Mouse (Mus musculus): ENCODE measurements around the gene Dhrs1.

Dhrs1 gene

GRCm38 (mm10) chr14:55721700-55722437 is 23.6 kb downstream of the Dhrs1 start, which contains the start of gene Rabggta:
Rabggta (minus strand) TSS chr14:55722263.
- under 1% methylated on average over 50 of the region's 50 CpGs for WGBS

DNA sequence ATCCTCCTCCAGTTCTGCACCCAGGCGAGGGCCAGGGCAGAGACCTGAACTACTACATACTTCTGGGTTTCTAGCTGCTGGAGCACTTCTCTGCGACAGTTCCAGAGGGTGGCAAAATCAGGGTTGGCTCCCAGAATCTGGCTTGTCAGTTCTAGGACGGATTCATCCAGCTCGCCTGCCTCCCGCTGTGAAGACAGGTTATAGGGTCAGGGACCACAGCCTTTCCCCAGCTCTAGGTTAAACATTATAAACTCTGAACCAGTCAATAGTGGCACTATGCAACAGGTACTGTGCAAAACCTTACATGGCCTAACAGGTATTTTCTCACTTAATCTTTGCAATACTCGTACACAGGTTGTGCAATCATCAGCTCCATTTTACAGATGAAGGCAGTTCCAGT is 24.4 kb downstream of the Dhrs1 start:
- 78% methylated on average over 6 of the region's 6 CpGs for WGBS

- 91% methylated on average over 12 of the region's 12 CpGs for WGBS
Observed at GRCm38 (mm10) chr14:55720666-55721065, 24.8 kb downstream of the Dhrs1 start.

- WGBS, result 78% methylated on average over 6 of the region's 6 CpGs
Observed at GRCm38 (mm10) chr14:55719737-55720136, 25.8 kb downstream of the Dhrs1 start.

DNA sequence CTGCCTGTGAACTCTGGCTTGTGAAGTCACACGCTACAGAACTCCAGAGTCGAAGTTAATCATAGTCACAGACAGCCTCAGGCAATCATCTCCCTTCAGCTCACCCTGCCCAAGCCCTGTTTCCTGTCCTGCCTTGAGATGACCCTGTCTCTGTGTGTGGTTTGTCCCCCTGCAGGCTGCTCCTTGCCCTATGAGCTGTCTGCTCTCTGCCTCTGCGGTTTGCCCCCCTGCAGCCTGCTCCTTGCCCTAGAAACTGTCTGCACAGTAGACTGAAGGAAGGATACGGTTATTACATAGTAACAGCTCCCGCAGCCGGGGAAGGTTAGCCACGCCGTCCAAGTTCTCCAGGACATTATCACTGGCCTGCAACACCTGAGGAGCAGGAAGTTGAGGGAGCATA is 28.6 kb downstream of the Dhrs1 start:
- 81% methylated on average over 8 of the region's 8 CpGs for WGBS

GRCm38 (mm10) chr14:55716271-55716670 is 29.2 kb downstream of the Dhrs1 start:
- WGBS, result 97% methylated on average over 6 of the region's 6 CpGs

GRCm38 (mm10) chr14:55714893-55715292 is 30.6 kb downstream of the Dhrs1 start:
- 51% methylated on average over 6 of the region's 6 CpGs for WGBS

DNA sequence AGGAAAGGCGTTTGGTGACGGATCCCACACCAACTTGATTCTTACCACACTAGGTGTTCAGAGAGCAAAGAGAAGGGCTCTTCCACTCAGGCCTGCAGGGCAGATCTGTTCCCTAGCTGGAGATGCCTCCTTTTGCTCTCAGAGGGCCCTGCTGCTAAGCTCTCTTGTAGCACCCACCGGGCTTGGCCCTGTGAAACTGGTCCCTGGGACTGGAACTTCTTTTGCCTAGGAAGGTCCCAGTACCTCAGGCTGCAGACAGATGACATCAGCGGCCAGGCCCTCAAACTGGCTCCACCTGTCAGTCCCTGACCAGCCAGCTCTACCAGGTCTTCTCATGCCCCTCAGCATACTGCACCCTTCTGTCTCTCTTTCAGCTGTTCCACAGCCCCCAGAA is 31.8 kb downstream of the Dhrs1 start, which contains the start of gene Tgm1:
Gene Tgm1 (minus strand): TSS at position 198 of the 394 bp plus-strand sequence.
- 48% methylated on average over 4 of the region's 4 CpGs for WGBS

DNA sequence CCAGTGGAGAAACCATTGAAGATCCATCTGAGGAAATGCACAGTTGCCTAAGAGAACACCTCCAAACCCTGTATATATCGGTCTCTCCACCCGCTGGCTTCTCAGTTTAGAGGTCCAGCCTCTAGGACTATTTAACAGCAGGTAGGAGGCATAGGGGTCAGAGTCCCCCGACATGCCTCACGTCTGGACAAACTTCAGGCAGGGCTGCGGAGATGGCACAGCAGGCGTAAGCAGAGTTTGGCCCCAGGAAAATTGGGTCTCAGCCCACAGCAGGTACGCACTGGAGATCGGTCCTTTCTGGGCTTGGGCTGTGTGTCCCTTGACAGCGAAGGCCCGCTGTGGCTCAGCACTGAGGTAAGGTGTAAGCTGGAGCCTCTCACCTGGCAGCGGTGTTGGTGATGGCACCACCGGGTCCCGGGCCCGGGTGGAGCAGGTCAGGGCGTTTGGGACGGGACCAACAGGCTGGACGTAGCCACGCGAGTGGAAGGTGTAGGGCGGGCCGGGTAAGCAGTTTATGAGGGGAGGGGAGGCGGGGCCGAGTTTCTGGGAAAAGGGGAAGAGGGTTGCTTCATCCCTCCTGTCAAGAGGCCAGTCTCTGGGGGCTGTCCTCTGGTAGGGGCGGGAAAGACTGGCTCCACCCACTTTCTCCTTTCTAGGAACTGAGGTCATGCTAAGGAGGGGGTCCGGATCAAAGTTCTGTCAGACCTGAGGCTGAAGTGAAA is 32.3 kb downstream of the Dhrs1 start:
- WGBS, result 25% methylated on average over 25 of the region's 25 CpGs

- WGBS, result 90% methylated on average over 7 of the region's 7 CpGs
Observed at GRCm38 (mm10) chr14:55711786-55712185, 33.7 kb downstream of the Dhrs1 start.

GRCm38 (mm10) chr14:55709509-55709908 is 36.0 kb downstream of the Dhrs1 start:
- 94% methylated on average over 4 of the region's 4 CpGs for WGBS

DNA sequence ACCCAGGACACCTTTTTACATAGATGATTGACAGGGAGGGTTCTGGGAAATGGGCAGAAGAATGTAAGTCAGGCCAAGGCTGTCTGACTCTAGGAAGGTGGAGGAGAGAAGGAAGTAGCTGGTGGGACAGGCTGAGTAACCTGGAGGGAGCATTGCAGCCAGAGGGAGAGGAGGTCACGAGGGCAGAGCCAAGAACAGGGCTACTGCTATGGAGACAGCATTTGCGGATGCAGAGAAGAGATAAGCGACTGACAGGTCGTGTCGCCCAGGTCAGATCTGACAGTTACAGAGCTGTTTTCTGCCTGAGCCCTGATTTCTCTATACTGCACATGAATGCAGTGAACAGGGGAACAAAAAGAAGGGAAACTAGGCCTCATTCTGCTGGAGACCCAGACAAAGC is 38.1 kb downstream of the Dhrs1 start:
- WGBS, result 88% methylated on average over 5 of the region's 5 CpGs

GRCm38 (mm10) chr14:55706051-55706600 is 39.4 kb downstream of the Dhrs1 start:
- WGBS, result 92% methylated on average over 8 of the region's 8 CpGs

- 80% methylated on average over 6 of the region's 6 CpGs for WGBS
Observed at GRCm38 (mm10) chr14:55702761-55703160, 42.7 kb downstream of the Dhrs1 start.

DNA sequence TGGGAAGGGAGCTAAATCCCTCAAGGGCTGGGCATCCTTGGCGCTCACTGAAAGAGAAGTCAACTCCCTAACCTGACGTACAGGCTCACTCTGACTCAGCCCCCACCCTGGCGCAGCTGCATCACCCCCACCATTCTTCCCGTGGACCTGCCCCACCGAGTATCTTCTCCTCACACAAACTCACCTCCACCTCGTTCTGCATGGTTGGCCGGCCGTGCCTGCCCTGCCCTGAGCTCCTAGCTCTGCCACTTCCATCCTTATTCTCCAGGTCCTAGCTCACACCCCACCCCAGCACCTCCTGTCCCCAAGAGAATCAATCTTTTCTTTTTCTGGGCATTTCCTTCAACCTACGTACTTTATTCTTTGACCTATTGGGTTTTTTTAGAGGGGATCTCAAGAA is 44.4 kb downstream of the Dhrs1 start:
- 77% methylated on average over 9 of the region's 9 CpGs for WGBS

- WGBS, result 74% methylated on average over 4 of the region's 4 CpGs
Observed at GRCm38 (mm10) chr14:55697226-55697625, 48.3 kb downstream of the Dhrs1 start.

- 77% methylated on average over 10 of the region's 10 CpGs for WGBS
Observed at GRCm38 (mm10) chr14:55689433-55689832, 56.1 kb downstream of the Dhrs1 start.

Data from cerebral cortex, adult 2 months (tissue).